Mouse (Mus musculus): ENCODE data around the gene Pitx1. TPM values are rescaled to one million over a fixed set of nuclear protein-coding genes. Genes with fewer than 3 reads are reported as not detected.

Pitx1 gene
- polyA plus RNA-seq (2015; fragmentation: Nextera tagmentation; extraction: Ambion mirVana) = not detected in 2 replicates

GRCm38 (mm10) chr13:55836142-55836625 lies at the start of gene Pitx1:
Gene Pitx1, minus strand, starts transcription at chr13:55836192.
- no peak for ATAC-seq
- Histone ChIP-seq H3K27me3 (replicated peaks; ENCODE audit: insufficient read depth, low read length) (peaks cover 88% of the 10 kb centered on the region), H3K4me1 (ENCODE audit: insufficient read depth, low read depth, low read length) (no peaks in the 10 kb centered on the region), H3K9me3 (ENCODE audit: low read length) (no peaks in the 10 kb centered on the region), H3K4me3 (ENCODE audit: low read depth, low read length) (no peak within 1 kb of the TSS; the same call in 1 of the 2 replicates), H3K4me2 (replicated peaks; ENCODE audit: low read depth, low read length) (no peak within 1 kb of the TSS), H3K9ac (replicated peaks; ENCODE audit: low read depth) (no peak within 1 kb of the TSS), H3K27ac (ENCODE audit: low read length) (no peak within 1 kb of the TSS), H3K36me3 (ENCODE audit: insufficient read depth, low read length) (no peaks in the 10 kb centered on the region)
- no peak for DNase-seq (ENCODE audit: low spot score)
- WGBS = 4% methylated on average over 28 of the region's 36 CpGs
- TF ChIP-seq CTCF (IDR thresholded peaks at IDR 0.05) (no peak), EP300 (IDR thresholded peaks at IDR 0.05) (no peak)

- Histone ChIP-seq H3K9me3 (ENCODE audit: low read length) (no peaks in the 10 kb centered on the region), H3K4me1 (ENCODE audit: insufficient read depth, low read depth, low read length) (no peaks in the 10 kb centered on the region), H3K27ac (ENCODE audit: low read length) (no peak overlapping the region), H3K4me2 (replicated peaks; ENCODE audit: low read depth, low read length) (no peak overlapping the region), H3K27me3 (replicated peaks; ENCODE audit: insufficient read depth, low read length) (no peaks in the 10 kb centered on the region), H3K9ac (replicated peaks; ENCODE audit: low read depth) (no peak overlapping the region), H3K36me3 (ENCODE audit: insufficient read depth, low read length) (no peaks in the 10 kb centered on the region), H3K4me3 (ENCODE audit: low read depth, low read length) (no peak overlapping the region)
- ATAC-seq (peak; percentile 75), DNase-seq (ENCODE audit: low spot score) (peak; percentile 72)
- no peak for TF ChIP-seq CTCF (IDR thresholded peaks at IDR 0.05)
- TF ChIP-seq EP300 (IDR thresholded peaks at IDR 0.05) = no peak
- WGBS = 47% methylated on average over 16 of the region's 16 CpGs
These were observed 45.6 kb upstream of the Pitx1 start for GRCm38 (mm10) chr13:55881431-55882202.

DNA sequence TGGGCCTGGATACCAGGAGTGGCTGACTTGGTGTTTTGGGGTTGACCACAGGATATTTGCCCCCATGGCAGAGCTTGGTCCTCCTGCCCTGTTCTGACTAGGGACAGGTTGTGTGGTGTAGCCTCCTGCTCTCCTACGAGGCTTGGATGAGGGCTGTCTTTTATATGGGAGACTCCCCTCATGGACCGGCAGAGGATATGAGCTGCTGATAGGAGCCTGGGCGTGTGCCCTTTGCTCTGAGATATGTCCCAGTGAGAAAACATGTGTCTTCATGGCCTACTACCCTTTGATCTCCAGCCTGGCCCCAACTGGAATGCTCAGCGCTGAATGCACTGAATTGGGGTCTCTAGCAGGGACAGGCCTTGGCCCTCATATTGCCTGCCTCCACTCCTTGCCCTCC lies 42.4 kb upstream of the Pitx1 start:
- Histone ChIP-seq H3K4me2 (replicated peaks; ENCODE audit: low read depth, low read length) (no peak overlapping the region), H3K9me3 (ENCODE audit: low read length) (no peaks in the 10 kb centered on the region), H3K27me3 (replicated peaks; ENCODE audit: insufficient read depth, low read length) (no peaks in the 10 kb centered on the region), H3K36me3 (ENCODE audit: insufficient read depth, low read length) (no peaks in the 10 kb centered on the region), H3K4me3 (ENCODE audit: low read depth, low read length) (no peak overlapping the region), H3K9ac (replicated peaks; ENCODE audit: low read depth) (no peak overlapping the region), H3K27ac (ENCODE audit: low read length) (no peak overlapping the region), H3K4me1 (ENCODE audit: insufficient read depth, low read depth, low read length) (no peaks in the 10 kb centered on the region)
- no peak for DNase-seq (ENCODE audit: low spot score)
- ATAC-seq = no peak
- WGBS = 89% methylated on average over 4 of the region's 4 CpGs
- TF ChIP-seq EP300 (IDR thresholded peaks at IDR 0.05) = no peak
- no peak for TF ChIP-seq CTCF (IDR thresholded peaks at IDR 0.05)

- no peaks in the 10 kb centered on the region for H3K27me3 ChIP-seq (replicated peaks; ENCODE audit: insufficient read depth, low read length)
- no peak overlapping the region for H3K4me2 ChIP-seq (replicated peaks; ENCODE audit: low read depth, low read length)
- H3K9me3 ChIP-seq (ENCODE audit: low read length) = no peaks in the 10 kb centered on the region
- TF ChIP-seq CTCF (IDR thresholded peaks at IDR 0.05) (0 out of 2 replicates have a peak, but pooled peaks have one; percentile 23), EP300 (IDR thresholded peaks at IDR 0.05) (no peak)
- no peak overlapping the region for H3K27ac ChIP-seq (ENCODE audit: low read length)
- DNase-seq (ENCODE audit: low spot score) (no peak), ATAC-seq (no peak)
- no peaks in the 10 kb centered on the region for H3K4me1 ChIP-seq (ENCODE audit: insufficient read depth, low read depth, low read length)
- no peaks in the 10 kb centered on the region for H3K36me3 ChIP-seq (ENCODE audit: insufficient read depth, low read length)
- H3K4me3 ChIP-seq (ENCODE audit: low read depth, low read length) = no peak overlapping the region
- 66% methylated on average over 7 of the region's 7 CpGs for WGBS
- H3K9ac ChIP-seq (replicated peaks; ENCODE audit: low read depth) = no peak overlapping the region
These were observed 35.4 kb upstream of the Pitx1 start for GRCm38 (mm10) chr13:55871410-55871809.

DNA sequence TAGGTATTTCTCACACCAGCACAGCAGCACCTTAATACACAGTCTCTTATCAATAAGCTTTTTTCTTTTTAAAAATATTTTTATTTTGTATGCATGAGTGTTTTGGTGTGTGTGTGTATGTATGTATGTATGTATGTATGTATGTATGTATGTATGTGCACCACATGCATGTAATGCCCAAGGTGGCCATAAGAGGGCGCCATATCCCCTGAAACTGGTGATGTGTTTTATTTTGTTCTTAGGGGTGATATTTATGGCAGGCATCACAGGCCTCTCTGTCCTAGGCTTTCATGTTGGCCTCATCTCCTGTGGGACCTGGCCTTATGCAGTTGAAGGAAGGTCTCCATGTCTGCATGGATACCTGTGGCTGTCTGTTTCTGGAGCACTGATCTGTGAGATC lies 34.0 kb upstream of the Pitx1 start:
- peak; percentile 47 for TF ChIP-seq CTCF (IDR thresholded peaks at IDR 0.05)
- no peak for TF ChIP-seq EP300 (IDR thresholded peaks at IDR 0.05)
- H3K4me2 ChIP-seq (replicated peaks; ENCODE audit: low read depth, low read length) = no peak overlapping the region
- no peaks in the 10 kb centered on the region for H3K36me3 ChIP-seq (ENCODE audit: insufficient read depth, low read length)
- no peaks in the 10 kb centered on the region for H3K4me1 ChIP-seq (ENCODE audit: insufficient read depth, low read depth, low read length)
- no peak overlapping the region for H3K9ac ChIP-seq (replicated peaks; ENCODE audit: low read depth)
- DNase-seq (ENCODE audit: low spot score) (no peak), ATAC-seq (no peak)
- 88% methylated on average over 1 of the region's 1 CpGs for WGBS
- no peaks in the 10 kb centered on the region for H3K27me3 ChIP-seq (replicated peaks; ENCODE audit: insufficient read depth, low read length)
- H3K9me3 ChIP-seq (ENCODE audit: low read length) = no peaks in the 10 kb centered on the region
- no peak overlapping the region for H3K4me3 ChIP-seq (ENCODE audit: low read depth, low read length)
- no peak overlapping the region for H3K27ac ChIP-seq (ENCODE audit: low read length)

DNA sequence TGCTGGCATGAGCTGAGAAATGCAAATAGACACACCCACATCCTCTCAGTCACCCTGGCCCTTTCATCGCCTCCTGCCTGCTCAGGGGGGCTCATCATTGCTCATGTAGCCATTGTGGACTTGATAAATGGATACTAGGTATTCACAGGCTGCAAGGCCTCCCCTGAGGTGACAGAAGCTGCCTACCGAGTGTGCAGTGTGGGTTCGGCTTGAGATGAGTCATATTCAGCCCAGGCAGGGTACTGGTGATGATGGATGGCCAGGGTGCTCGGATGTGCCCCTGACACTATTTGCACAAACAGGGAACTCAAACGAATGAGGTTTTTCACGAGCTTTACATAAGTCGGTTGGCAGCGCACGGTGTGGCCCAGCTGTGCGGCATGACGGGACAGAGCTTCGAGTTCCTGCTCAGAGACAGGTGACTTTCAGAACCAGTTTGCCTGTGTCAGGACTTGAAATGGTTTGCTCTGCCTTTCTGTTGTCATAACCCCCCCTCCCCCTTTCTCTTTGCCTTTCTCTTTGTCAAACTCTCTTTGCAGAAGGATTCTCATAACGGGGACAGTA lies 31.6 kb upstream of the Pitx1 start:
- Histone ChIP-seq H3K9ac (replicated peaks; ENCODE audit: low read depth) (no peak overlapping the region), H3K9me3 (ENCODE audit: low read length) (no peaks in the 10 kb centered on the region), H3K27ac (ENCODE audit: low read length) (no peak overlapping the region), H3K36me3 (ENCODE audit: insufficient read depth, low read length) (no peaks in the 10 kb centered on the region), H3K4me1 (ENCODE audit: insufficient read depth, low read depth, low read length) (no peaks in the 10 kb centered on the region), H3K4me3 (ENCODE audit: low read depth, low read length) (no peak overlapping the region), H3K27me3 (replicated peaks; ENCODE audit: insufficient read depth, low read length) (no peaks in the 10 kb centered on the region), H3K4me2 (replicated peaks; ENCODE audit: low read depth, low read length) (no peak overlapping the region)
- TF ChIP-seq EP300 (IDR thresholded peaks at IDR 0.05) (no peak), CTCF (IDR thresholded peaks at IDR 0.05) (no peak)
- DNase-seq (ENCODE audit: low spot score) = no peak
- no peak for ATAC-seq
- 21% methylated on average over 13 of the region's 13 CpGs for WGBS
